Mouse (Mus musculus) left cerebral cortex, postnatal 25 days (tissue): ENCODE measurements at regions not wholly inside any gene's neighbourhood (a gene's known extent, or its start where the extent isn't known, plus 50 kb on each side); places are given as distances from the start of the nearest gene placed in this dataset.
"Not testable (repeated sequence)": the region's sequence is repeated elsewhere in the genome, so short reads cannot be mapped to it uniquely, and the experiment has no call there.

Source experiments
- DNase-seq, 2 experiments: peaks; one replicate each; pipeline ENCODE4 v3.0.0; 2022; ENCODE audit warnings: low spot score in 2 of 2, mixed read lengths in 1 of 2
- intact Hi-C: fragments of 180-260 bp; cut with DNase I; formaldehyde crosslinking; loops from one replicate; pipeline ENCODE4 v1.15.1; 2025

GRCm38 (mm10) chr7:116596914-116597313, 92.7 kb downstream of the Nucb2 start:
- intact Hi-C loops: no loop called here

DNA sequence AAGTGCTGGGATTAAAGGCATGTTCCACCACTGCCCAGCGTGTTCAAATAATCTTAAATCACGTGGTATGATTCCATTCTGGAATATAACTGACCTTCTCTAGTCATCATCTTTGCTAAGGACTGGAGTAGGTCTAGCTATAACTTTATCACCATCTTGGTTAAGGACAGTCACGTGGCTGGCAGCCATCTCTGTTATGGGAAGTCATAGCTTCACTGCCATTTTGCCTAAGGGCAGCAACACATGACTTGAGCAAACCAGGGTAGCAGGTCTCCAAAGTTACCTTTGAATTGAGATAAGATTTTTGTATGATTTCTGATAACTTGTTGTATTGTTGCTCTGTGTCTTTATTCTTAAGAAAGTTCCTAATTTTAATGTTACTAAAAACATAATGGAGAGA, 96.2 kb downstream of the Nucb2 start:
- intact Hi-C loops: no loop called here
- no peak for DNase-seq

More at GRCm38 (mm10) chr7:116596914-116597313, 92.7 kb downstream of the Nucb2 start:
- no peak for DNase-seq

- intact Hi-C loops: no loop called here
- DNase-seq: no peak
These were observed 99.1 kb downstream of the Nucb2 start for GRCm38 (mm10) chr7:116603167-116603839.

DNA sequence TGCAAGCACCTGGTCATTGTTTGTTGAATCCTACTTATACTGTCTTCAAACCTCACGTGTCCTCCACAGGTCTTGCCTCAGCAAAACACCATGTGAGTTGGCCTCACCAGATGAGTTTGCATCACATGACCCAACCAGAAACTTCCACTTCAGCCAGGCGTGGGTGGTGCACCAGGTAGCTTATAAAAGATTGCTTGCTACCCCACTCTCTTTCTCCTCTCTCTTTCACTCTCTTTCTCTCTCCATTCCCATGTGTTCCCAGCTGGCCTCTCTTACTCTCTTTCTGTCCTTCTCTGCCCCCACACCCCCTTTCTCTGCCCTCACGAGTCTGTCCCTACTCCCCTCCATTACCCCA, 99.6 kb downstream of the Nucb2 start:
- intact Hi-C loops: no loop called here

DNA sequence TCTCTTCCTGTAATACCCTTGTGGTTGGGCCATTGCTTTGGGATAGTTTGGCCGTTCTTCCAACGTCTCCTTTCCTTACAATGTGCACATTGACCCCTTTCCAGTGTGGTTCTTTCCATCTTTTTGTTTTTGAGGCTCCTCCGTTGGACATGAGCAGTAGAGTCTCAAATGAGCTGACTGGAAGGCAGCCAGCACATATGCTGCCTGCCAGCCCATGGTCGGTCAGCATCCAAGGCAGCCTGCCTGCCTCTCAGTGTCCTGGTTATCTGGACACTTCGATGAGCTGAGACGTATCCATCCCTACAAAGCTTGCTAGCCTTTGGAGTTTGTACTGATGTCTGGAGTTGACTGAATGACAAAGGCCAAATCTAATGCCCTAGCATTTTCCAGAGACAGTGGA, 102.1 kb downstream of the Nucb2 start:
- intact Hi-C loops: loop anchor here (5.0 kb wide), 1 partner anchor 149 kb away; no protein-coding TSS in a partner anchor
- DNase-seq: no peak

More for the DNA sequence above, 99.6 kb downstream of the Nucb2 start:
- DNase-seq: no peak

- no peak for DNase-seq
- intact Hi-C loops: loop anchor here (5.0 kb wide), 1 partner anchor 150 kb away; no protein-coding TSS in a partner anchor
These were observed 102.7 kb downstream of the Nucb2 start for GRCm38 (mm10) chr7:116606751-116607483.

- DNase-seq: peak in 1 of 2 experiments; percentile 22
- intact Hi-C loops: loop anchor here (1.0 to 5.0 kb wide), 2 partner anchors 76 to 150 kb away; no protein-coding TSS in a partner anchor
These were observed 103.6 kb downstream of the Nucb2 start for GRCm38 (mm10) chr7:116607628-116608225.

DNA sequence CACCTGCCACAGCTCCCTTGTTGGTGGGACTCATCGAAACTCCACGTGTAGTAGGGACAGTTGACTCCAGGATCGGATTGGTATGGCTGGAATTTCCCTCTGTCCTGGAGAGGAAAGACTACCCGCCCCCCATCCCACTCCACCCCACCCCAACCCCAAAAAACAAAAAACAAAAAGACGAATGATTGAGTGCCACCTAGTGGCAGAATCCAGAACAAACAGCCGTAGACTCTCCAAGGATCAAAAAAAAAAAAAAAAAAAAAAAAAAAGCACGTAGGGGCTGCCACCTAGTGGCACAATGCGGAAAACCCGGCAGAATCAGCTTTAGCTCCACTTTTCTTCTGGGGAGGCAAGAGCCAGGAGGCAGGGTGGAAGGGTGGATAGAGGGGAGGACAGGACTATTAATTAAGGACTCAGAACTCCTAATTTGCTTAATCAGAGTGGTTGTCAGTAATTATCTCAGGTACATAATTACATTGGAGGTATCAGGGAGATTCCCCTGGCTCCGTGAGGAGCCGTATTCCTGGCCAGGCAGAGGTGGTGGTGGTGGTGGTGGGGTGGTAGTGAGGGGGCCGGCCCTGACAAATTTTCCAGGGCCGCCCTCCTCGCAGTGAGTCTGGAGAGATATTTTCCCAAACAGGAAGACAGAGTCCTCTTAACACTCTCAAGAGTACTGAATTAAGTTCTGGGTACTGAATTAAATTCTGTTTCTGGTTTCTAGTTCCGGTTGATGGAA, 104.3 kb downstream of the Nucb2 start:
- DNase-seq: peak; percentile 42 to 57
- intact Hi-C loops: loop anchor here (1.0 to 5.0 kb wide), 2 partner anchors 77 to 151 kb away; no protein-coding TSS in a partner anchor

- intact Hi-C loops: loop anchor here (5.0 kb wide), 1 partner anchor 152 kb away; no protein-coding TSS in a partner anchor
- no peak for DNase-seq
These were observed 105.2 kb downstream of the Nucb2 start for GRCm38 (mm10) chr7:116609406-116609805.

- no peak for DNase-seq
- intact Hi-C loops: loop anchor here (5.0 kb wide), 1 partner anchor 153 kb away; no protein-coding TSS in a partner anchor
These were observed 105.7 kb downstream of the Nucb2 start for GRCm38 (mm10) chr7:116609906-116610305.

DNA sequence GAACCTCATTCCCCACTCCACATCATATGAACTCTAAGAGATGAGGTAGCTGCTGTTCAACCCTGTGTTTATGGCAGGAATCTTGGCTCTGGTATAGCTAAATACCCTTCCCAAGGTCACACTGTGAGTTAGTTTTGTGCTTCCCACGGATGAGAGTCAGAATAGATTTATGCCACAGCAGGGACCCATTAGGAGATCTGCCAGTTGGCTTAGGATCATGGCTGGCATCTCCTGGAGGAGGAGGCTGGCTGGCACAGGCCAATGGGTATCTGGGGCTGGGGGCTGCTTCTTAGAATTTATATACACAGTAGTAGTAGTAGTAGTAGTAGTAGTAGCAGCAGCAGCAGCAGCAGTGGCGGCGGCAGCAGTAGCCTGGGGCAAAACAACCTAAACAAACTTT, 111.8 kb downstream of the Nucb2 start:
- DNase-seq: no peak
- intact Hi-C loops: no loop called here

DNA sequence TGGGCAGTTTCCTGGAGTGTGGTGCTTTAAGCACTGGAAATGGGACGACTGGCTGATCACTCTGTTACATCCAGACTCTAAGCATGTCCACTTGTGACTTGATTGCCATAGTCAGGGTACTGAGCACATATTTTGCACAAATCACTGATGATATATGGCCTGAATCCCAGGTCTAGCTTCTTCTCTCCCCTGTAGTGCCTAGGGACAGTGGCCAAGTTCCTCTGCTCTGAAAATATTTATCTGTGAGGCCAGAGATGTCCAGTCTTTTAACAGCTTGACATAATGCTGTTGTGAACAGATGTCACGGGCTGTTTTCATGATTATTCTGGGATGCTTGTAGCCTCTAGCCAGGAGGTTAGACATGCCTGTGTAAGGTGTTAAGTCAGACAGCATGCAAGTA, 115.5 kb downstream of the Nucb2 start:
- no peak for DNase-seq
- intact Hi-C loops: no loop called here

DNA sequence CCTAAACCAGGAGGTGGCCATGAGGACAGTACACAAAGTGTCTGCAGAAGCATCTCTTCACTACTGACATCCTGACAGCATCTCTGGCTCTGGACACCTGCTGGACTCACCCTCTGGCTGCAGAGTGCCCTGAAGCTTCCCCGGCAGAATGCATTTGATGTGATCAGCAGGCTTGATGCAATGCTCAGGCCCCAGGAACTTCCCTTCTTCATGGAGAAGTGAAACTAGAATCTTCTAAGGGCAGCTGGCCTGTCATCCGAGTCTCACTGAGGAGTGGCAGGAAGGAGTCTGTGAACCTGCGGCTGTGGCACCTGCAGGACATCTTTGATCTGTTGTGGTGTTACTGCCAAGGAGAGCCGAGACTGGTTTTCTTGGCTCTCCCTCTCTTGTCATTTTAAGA, 116.2 kb downstream of the Nucb2 start:
- DNase-seq: no peak
- intact Hi-C loops: no loop called here

DNA sequence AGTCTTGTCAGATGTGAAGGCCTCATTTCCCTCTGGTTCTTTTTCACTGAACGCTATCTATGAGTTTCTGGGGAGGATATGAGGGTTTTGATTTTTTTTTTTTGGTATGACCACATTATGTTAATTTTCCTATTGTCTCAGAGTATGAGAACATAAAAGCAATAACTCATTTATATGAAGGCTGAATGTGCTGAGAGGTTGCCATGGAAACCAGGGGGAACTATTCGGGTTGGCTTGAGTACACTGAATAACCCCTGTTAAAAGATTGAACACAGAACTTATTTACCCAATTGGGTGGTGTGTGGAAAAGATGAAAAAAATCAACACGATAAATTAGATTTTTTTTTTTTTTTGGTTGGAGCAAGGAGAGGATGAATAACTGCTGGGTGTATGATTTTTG, 129.0 kb downstream of the Nucb2 start:
- DNase-seq: no peak
- intact Hi-C loops: no loop called here

DNA sequence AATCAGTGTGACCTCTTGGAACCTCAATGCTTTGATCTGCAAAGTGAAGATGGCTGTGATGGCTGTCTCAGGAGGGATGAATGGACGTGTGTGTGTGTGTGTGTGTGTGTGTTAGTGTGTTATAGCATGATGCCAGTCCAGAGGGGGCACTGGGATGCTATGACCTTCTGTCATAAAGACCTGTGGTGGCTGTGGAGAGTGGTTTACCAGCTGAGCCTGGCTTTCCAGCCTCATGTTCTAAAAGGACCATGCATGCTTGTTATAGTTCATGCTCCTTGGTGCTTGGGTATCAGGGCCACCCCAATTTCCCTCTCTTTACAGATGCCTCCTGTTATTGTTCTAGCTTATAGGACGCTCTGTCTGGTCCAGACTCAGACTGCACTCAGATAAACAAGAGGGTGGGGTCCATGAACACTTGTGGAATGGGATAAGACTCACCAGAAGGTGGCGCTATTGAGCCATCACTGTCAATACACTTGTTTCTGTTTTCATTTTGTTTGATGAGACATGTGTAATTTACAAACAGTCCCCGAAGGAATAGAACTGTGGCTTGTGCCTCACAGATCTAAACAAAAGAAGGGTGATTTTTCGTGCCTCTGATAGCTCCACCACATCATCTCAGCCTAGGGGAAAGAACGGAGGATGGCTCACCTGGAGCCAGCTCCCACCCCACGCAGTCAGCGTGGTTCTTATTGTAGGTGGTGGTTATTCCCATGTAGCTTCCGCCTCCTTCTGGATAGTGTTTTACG, 140.9 kb downstream of the Nucb2 start:
- intact Hi-C loops: loop anchor here (2.0 to 10.0 kb wide), 3 partner anchors 730 to 1240 kb away; no protein-coding TSS in a partner anchor
- DNase-seq: peak; percentile 56 to 69

- DNase-seq: no peak
- intact Hi-C loops: no loop called here
These were observed 150.3 kb downstream of the Nucb2 start for GRCm38 (mm10) chr7:116654466-116654865.

GRCm38 (mm10) chr7:116657040-116657439, 152.9 kb downstream of the Nucb2 start:
- intact Hi-C loops, DNase-seq: not testable (repeated sequence)

DNA sequence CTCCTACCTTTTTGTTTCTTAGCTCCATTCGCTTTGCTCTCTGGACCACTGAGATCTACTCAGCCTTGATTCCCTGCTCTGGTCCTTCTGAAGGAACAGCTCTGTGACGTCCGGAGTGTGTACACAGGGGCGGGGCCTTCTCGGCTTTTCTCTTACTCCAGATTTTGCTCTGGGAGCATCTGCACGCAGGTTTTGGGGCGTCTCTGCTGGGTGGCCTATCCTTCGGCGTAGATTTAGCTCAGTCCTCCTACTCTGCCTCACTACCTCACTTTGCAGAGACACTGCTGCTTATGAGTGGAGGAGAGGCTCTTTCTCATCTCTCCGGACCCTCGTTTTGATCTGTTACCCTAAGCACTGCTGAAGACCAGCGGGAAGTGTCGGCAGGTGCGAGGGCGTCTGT, 161.4 kb downstream of the Nucb2 start:
- DNase-seq: no peak
- intact Hi-C loops: no loop called here
